Mouse (Mus musculus) megakaryocyte, embryonic 14.5 days (primary cell): Measurements from ENCODE around the gene Fgd4.

Experiments
- FLI1 ChIP-seq: IDR thresholded peaks from 2 replicates; pipeline ENCODE4 v1.6.1; 2012; ENCODE audit warnings: low read length, inconsistent platforms, mixed read lengths
- GATA1 ChIP-seq: IDR thresholded peaks from 3 replicates; pipeline ENCODE4 v1.6.1; 2012; ENCODE audit warnings: mixed read lengths, low read length, inconsistent platforms, borderline replicate concordance

GRCm38 (mm10) chr16:16527267-16527666, 73.1 kb downstream of the Fgd4 start:
- TF ChIP-seq GATA1 (no peak), FLI1 (no peak)
